Mouse (Mus musculus) heart, postnatal 14 days (tissue): ENCODE data around the gene Zc3h10. TPM values are rescaled to one million over a fixed set of nuclear protein-coding genes. Genes with fewer than 3 reads are reported as not detected.
"Not testable (repeated sequence)": the region's sequence is repeated elsewhere in the genome, so short reads cannot be mapped to it uniquely, and the experiment has no call there.

ENCODE experiments used
- DNase-seq, 2 experiments: peaks; one replicate each; pipeline ENCODE4 v3.0.0; 2021 to 2022
- intact Hi-C: fragments of 180-260 bp; cut with DNase I; formaldehyde crosslinking; loops from one replicate; pipeline ENCODE4 v1.15.1; 2025
- total RNA-seq, 2 experiments: library from RNA; stranded (reverse); gene quantifications; 2 replicates each; pipeline ENCODE4 v1.2.3; 2021

Gene Zc3h10
- total RNA-seq, 2 experiments from 2014 or later = 7.0 to 8.4 TPM

DNA sequence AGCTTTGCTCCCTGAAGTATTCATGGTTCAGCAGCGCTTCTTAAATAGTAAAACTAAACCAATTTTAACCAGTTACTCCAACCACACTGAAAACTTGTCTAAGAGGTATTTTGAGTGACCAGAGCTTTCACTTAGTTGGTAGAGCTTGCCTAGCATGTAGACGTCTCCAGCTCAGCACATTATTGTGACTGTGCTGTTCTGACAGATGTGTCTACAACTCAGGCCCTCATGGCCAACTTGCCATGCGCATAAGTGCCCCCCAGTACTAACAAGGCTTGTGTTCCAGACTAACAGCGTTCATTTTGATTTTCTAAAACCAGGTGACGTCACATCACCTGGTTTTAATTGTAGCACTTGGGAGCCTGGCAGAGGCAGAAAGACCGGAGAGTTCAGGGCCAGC is 9.4 kb upstream of the Zc3h10 start:
- intact Hi-C loops = no loop called here
- no peak for DNase-seq

DNA sequence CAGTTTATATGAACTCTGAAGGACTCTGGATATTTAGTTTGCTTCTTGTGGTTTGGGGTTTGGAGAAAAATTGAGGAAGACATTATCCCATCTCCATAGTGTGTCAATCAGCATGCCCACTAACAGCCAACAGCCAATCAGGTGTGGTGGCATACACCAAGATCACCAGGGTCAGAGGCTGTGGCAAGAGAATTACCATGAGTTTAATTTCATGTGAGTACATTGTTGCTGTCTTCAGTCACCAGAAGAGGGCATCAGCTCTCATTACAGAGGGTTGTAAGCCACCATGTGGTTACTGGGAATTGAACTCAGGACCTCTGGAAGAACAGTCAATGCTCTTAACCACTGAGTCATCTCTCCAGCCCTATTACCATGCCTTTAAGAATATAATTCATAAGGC is 8.7 kb upstream of the Zc3h10 start:
- intact Hi-C loops = no loop called here
- no peak for DNase-seq

DNA sequence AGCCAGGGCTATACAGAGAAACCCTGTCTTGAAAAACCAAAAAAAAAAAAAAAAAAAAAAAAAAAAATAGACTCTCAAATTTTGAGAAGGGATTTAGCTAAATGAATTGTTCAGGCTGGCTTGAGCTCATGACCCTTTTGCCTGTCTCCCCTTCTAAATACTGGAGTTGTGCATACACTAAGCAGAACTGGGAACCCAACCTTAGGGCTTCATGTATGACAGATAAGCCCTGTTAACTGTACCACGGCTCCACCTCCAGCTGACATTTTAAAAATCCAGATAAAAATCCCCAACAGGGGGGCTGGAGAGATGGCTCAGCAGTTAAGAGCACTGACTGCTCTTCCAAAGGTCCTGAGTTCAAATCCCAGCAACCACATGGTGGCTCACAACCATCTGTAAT is 8.0 kb upstream of the Zc3h10 start:
- intact Hi-C loops, DNase-seq: not testable (repeated sequence)

DNA sequence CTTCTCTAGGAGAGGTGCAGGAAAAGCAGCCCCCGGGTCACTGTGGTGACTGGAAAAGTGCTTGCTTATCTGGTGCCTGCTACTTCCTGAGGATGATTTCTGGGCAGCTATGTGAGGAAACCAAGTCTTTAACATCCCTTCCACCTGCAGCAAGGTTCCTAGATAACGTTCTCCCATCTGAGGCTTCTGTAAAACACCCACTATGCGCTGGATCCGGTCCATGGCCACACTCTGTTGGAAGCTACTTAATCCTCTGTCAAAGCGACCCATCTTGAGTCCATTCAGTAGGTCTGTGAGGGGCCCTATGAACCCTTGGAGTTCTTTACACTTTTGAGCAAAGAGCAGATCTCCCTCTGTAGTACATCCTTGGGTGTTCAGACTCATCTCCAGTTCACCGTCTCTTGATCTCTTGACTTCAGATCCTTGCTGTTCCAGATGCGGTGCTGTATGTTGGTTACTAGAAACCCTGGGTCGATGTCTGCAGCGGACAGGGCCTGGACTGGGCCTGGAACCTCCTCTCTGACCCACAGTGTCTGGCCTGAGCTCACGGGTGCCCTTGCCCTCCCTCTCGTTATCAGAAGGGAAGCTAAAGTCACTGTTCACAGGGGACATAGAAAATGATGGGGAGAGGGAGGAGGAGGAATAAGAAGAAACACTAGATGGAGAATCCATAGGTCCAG is 2.7 kb upstream of the Zc3h10 start:
- intact Hi-C loops = loop anchor here (2.0 to 5.0 kb wide), 2 partner anchors 15 to 122 kb away; partner anchors contain the start of genes Pa2g4 and Suox
- DNase-seq = not testable (repeated sequence)

DNA sequence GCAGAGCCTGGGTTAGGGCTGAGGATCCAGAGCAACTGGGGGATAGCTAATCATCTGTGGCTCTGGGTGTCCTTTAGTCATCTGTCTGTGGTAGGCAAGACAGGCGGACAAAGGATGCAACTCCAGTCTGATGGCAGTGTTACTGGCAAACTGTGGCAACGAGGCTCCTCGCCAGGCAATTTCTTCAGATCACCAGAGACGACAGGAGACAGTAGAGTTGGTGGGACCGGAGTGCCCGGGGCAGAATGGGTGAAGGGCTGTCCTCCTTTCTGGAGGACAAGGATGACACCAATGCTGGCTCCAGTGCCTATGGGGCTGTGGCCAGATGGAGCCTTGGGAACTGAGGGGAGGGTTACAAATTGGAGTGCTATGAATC is 2.1 kb upstream of the Zc3h10 start:
- intact Hi-C loops = loop anchor here (2.0 to 5.0 kb wide), 3 partner anchors 15 to 123 kb away; partner anchors contain the start of genes Pa2g4 and Suox
- DNase-seq = not testable (repeated sequence)

DNA sequence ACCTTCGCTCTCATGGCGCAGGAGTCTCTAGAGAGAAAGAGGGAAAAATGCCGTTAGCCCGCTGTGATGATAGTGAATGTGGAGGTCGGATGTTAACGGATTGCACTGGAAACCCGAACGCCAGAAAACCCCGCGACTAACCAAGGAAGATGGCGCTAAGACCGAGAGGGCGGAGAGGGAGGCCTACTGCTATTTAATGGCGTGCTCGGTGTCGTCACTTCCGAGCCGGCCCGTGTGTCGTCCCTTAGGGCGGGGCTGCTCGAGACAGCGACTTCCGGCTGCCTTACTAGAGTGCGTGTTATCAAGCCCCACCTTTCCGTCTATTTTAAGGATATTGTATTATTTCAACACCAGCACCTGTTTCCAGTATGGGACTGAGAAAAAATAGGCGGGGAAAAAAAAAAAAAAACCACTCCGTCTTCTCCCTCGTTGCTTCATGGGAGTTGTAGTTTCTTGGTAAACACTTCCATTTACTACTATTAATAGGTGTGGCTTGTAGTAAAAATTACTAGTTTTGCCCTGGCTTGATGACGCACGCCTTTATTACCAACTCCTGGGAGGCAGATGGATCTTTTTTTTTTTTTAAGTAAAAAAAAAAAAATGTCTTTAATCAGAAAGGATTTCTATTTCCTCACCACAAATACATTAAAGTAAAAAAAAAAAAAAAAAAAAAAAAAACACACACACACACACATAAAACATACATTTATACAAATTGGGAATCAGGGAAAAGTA is 1.5 kb upstream of the Zc3h10 start, which contains the start of gene Rpl41:
Gene Rpl41, minus strand, starts transcription at position 359 of the 735 bp plus-strand sequence.
- intact Hi-C loops = loop anchor here (5.0 kb wide), 1 partner anchor 63 kb away; no protein-coding TSS in a partner anchor
- peak; percentile 92 to 95 for DNase-seq

DNA sequence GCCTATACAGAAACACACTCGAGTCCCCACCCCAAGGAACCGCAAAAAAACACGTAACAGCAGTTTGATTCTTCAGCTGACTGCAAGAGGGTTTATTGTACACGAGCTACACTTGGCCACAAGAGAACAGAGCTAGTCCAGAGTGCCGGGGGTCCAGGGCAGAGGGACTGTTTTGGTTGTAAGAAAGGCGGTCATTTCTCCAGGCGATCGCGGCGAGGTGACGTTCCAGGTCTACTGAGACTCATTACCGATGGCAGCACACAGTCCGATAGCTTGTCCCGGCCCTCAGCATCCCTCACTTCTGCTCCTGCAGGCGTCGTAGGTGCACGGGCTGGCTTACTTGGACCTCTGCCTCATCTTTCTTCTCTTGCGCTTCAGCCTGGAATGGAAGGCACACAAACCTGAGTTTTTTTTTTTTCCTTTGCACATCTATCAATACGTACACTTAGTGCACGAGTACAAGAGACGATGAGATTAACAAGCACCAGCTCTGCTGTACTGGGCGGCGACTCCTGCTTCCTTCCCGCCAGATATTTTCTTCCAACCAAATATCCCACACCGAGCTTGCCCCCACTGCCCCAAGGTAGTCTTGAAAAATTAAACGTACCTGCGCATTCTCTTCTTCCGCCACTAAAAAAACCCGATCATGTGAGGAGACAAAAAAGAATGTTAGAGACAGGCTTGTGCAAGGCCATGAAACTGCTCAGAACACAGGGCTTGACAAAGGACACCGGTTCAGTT is 647 bp upstream of the Zc3h10 start:
- not testable (repeated sequence) for DNase-seq
- intact Hi-C loops = loop anchor here (5.0 kb wide), 1 partner anchor 64 kb away; no protein-coding TSS in a partner anchor

DNA sequence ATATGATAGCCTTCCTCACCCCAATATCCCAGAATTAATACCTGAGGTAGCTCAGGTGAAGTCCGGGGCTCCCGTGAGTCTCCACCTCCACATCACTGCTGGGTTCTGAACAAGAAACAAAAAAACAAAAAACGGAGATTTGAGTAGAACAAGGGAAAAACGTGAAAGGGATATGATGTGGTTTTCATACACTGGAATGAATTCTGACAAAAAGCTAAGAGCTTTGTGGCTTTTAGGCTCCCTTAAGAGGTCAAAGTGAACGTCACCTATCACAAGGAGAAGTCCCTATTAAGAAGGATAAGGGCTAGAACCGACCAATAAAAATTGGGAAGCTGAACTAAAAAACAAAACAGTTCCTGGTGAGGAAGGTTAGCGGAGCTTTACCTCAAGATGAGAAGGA is 787 bp downstream of the Zc3h10 start:
- DNase-seq = no peak
- intact Hi-C loops = loop anchor here (5.0 kb wide), 1 partner anchor 66 kb away; no protein-coding TSS in a partner anchor

DNA sequence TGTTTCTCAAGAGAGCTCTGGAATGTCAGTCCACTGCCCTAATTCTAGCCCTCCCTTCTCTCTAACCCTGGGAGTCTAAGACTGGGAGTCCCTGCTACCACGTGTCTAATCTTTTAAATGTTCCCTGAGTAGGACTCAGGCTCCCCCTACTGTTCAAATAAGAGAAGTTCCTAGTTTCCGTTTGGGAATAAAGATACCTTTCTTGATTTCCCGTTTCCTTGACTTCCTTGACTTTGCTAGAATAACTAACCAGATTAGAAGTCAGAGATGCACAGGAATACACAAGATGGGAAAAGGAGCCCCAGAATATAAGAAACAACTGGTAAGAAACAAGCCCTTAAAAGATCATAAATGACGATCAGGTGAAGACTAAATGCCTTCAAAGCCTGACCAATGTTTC is 1.2 kb downstream of the Zc3h10 start:
- DNase-seq = no peak
- intact Hi-C loops = loop anchor here (5.0 kb wide), 1 partner anchor 66 kb away; no protein-coding TSS in a partner anchor

DNA sequence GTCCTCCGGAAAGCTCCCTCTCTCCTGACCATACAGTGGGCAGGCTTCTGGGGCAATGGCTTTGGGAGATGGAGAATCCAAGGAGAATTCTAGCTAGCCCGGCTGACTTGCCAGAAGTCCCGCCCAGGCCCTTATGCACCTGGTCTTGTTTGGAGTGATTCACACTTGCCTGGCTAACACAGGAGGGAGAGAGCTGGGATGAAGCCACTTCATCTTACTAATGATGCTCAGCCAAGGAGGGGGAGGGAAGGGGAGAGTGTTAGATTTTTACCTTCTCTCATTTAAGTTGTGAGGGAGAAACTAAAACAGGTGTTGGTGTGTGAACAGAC is 2.0 kb downstream of the Zc3h10 start:
- intact Hi-C loops = loop anchor here (5.0 kb wide), 1 partner anchor 67 kb away; no protein-coding TSS in a partner anchor
- DNase-seq = no peak

DNA sequence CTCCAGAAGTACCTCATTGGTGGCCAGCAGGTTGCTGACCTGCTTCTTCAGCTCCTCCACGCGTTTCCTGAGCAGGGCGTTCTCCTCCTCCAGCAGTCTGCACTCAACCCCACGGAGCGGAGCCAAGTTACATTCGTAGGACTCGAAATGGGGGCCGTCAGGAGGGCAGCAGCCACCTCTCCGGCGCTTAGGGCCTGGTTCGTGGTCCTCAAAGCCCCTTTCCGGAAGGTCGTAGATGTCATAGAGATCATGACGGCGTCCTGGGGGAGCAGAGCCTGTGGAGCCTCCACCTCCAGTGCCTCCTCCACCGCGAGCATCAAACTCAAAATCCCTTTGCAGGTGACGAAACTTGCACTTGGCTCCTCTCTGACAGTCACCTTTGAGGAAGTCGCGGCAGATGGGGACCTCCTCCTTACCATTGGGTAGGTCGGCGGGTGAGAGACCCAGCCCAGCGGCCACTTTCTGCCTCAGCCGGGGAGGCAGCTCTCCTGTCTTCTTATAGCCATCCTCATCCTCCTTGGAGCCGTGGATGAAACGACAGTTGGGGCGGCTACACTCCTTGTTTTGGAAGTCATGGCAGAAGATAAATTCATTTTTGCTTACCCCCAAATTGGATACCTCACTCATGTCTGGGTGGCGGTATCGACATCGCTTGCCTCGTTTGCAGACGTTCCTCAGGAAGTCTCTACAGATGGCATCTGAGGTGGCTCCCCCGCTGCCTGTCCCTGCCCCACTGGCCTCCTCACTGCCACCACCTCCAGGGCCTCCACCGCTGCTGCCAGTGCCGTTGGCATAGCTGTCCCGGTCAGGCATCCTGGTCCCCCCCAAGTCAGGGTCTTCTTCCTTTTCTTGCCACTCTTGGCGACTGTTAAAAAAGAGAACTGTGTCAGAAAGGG is 2.7 kb downstream of the Zc3h10 start:
- DNase-seq = no peak
- intact Hi-C loops = loop anchor here (5.0 kb wide), 1 partner anchor 67 kb away; no protein-coding TSS in a partner anchor

DNA sequence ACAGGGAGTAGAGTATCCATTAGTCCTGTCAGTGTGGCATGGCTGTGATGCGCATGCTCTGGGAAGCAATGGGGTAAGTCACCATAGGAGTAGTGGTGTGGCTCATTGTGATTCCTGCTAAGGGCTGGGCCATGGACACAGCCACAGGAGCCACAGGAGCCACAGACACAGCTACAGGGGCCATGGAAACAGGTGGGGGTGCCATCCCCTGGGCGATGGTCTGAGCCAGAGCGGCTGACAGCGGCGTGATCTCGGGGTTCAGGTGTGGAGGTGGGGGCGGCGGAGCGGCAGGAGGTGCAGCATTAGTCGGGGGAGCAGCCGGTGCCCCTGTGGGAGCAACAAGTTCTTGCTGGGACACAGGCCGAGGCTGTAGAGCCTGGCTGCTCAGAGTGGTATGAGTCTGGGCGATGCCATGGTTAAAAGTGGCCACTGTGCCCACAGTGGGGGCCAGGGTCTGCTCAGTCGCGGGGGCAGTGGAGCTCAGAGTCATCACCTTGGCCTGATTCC is 3.4 kb downstream of the Zc3h10 start:
- no peak for DNase-seq
- intact Hi-C loops = no loop called here

DNA sequence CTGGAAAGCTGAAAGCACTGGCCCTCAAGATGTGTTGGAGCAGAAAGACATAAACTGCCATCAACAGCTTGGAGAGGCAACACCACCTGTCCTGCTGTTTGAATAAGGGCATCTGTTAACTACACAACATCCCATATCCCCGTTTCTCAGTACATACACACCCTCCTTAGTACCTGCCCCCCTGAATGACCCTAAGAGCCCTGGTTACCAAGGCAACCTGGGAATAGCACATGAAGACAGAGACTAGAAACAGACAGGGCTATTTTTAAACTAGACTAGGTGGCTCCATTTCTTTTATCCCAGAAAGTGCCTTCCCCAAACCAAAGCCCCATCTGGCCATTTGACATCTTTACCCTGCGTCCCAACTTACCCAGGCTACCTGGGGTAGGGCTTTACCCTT is 4.5 kb downstream of the Zc3h10 start:
- no peak for DNase-seq
- intact Hi-C loops = no loop called here

DNA sequence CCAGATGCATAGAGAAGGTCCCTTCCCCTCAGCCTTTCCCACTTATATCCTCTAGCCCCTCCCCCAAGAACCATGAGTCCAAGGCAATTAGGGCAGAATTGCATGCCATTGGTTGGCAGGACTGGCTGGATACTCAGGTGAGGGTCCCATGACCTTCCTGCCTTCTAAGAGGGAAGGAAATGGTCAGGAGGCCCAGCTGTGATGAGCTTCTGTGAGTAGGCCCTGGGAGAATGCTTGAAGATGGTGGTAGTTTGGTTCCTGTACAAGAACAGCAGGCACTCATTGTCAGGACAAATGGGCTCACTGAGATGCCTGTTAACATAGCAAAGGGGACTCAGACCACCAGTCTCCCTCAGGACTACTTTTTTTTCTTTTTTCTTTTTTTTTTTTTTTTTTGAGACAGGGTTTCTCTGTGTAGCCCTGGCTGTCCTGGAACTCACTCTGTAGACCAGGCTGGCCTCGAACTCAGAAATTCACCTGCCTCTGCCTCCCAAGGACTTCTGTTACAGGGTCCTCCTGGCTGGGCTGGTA is 9.2 kb downstream of the Zc3h10 start:
- intact Hi-C loops = loop anchor here (5.0 kb wide), 1 partner anchor 131 kb away; no protein-coding TSS in a partner anchor
- no peak for DNase-seq

DNA sequence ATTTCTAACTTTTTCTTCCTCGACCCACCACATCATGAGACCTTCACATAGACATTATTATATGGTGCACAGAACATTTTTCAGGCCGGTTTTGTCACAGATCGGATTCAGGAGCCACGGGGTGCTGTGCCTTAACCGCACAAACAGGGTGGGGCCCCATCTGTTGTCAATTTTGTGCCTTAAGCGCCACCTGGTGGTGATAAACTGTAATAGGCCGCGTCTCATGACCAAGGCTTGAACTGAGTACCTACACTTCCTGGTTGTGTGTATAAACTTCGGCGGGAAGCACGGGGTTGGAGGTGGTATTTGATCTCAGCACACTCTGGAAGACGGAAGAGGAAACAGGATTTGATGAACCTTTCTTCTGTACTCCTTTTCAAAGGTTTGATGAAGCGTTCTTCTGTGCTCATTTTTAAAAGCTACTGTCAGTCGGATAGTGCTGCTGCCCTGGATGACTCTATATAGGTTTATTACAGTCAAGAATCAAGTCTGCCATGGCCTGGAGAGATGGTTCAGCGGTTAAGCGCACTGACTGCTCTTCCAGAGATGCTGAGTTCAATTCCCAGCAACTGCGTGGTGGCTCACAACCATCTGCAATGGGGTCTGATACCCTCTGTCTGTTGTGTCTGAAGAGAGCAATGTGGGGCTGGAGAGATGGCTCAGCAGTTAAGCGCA is 11.2 kb downstream of the Zc3h10 start:
- intact Hi-C loops = loop anchor here (1.0 to 5.0 kb wide), 2 partner anchors 78 to 129 kb away; no protein-coding TSS in a partner anchor
- peak; percentile 85 to 91 for DNase-seq

DNA sequence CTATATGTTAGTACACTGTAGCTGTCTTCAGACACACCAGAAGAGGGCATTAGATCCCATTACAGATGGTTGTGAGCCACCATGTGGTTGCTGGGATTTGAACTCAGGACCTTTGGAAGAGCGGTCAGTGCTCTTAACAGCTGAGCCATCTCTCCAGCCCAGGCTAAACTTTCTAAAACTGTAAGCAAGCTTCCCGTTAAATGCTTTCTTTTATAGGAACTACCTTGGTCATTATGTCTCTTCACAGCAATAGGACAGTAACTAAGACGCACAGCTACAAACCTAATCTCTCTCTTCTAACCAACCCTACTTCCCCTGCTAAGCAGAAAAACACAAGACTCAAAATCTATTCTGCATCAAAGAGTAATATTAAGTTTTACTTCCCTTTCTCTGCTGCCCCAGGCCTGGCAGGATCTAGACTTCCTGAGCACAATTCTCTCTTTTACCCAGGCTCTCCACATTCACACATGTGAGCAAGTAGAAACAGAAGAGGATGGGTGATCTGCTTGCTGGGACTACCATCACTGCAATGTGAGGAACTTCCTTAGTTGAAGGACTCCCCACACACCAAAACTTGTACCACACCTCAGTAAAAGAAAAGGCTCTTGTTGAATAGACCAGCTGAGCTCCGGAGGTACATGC is 11.8 kb downstream of the Zc3h10 start:
- intact Hi-C loops = loop anchor here (1.0 to 5.0 kb wide), 3 partner anchors 15 to 128 kb away; no protein-coding TSS in a partner anchor
- no peak for DNase-seq

DNA sequence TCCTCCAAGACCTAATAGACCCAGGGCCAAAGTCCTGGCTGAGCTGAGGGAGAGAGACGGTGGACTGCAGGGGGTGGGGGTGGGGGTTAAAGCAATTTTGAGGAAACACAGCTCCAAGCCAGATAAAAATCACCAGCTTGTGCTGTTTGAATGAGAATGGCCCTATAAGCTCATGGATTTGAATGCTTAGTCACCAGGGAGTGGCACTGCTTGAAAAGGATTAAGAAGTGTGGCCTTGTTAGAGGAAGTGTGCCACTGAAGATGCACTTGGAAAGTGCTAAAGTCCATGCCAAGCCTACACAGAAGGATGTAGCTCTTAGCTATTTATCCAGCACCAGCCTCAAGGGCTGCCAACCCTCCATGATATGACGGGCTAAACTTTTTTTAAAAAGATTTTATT is 12.4 kb downstream of the Zc3h10 start:
- intact Hi-C loops = loop anchor here (2.0 to 5.0 kb wide), 2 partner anchors 14 to 128 kb away; no protein-coding TSS in a partner anchor
- DNase-seq = no peak
